Mouse (Mus musculus): ENCODE measurements around the gene Atxn1. TPM values are rescaled to one million over a fixed set of nuclear protein-coding genes. Genes with fewer than 3 reads are reported as not detected.

Gene Atxn1
- polyA plus RNA-seq, 1 experiment = 34.1 TPM

GRCm38 (mm10) chr13:45546946-45547345 is 417.9 kb downstream of the Atxn1 start:
- no peaks in the 10 kb centered on the region for H3K4me1 ChIP-seq (ENCODE audit: control insufficient read depth, insufficient read depth, low read length)
- TF ChIP-seq CTCF (IDR thresholded peaks at IDR 0.05; ENCODE audit: extremely low read depth, insufficient read depth, low read length) (no peak), POLR2A (IDR thresholded peaks at IDR 0.05; ENCODE audit: extremely low read depth, insufficient read depth, low read length) (no peak)
- H3K4me3 ChIP-seq (ENCODE audit: insufficient read depth, low read length) = no peak overlapping the region
- no peak overlapping the region for H3K27ac ChIP-seq (ENCODE audit: insufficient read depth, low read length)

- Histone ChIP-seq H3K4me1 (ENCODE audit: control insufficient read depth, insufficient read depth, low read length) (no peaks in the 10 kb centered on the region), H3K4me3 (ENCODE audit: insufficient read depth, low read length) (no peak overlapping the region)
- TF ChIP-seq CTCF (IDR thresholded peaks at IDR 0.05; ENCODE audit: extremely low read depth, insufficient read depth, low read length) = no peak
- TF ChIP-seq POLR2A (IDR thresholded peaks at IDR 0.05; ENCODE audit: extremely low read depth, insufficient read depth, low read length) = no peak
These were observed 418.8 kb downstream of the Atxn1 start for GRCm38 (mm10) chr13:45545974-45546373.

GRCm38 (mm10) chr13:45539205-45539568 is 425.6 kb downstream of the Atxn1 start:
- Histone ChIP-seq H3K27ac (ENCODE audit: insufficient read depth, low read length) (peak overlapping the region; percentile 11; the same call in 1 of the 2 replicates), H3K4me1 (ENCODE audit: control insufficient read depth, insufficient read depth, low read length) (peaks cover 6% of the 10 kb centered on the region), H3K4me3 (ENCODE audit: insufficient read depth, low read length) (peak overlapping the region; percentile 3)
- TF ChIP-seq CTCF (IDR thresholded peaks at IDR 0.05; ENCODE audit: extremely low read depth, insufficient read depth, low read length) = peak; percentile 83
- TF ChIP-seq POLR2A (IDR thresholded peaks at IDR 0.05; ENCODE audit: extremely low read depth, insufficient read depth, low read length) = no peak

More at GRCm38 (mm10) chr13:45545974-45546373, 418.8 kb downstream of the Atxn1 start:
- no peak overlapping the region for H3K27ac ChIP-seq (ENCODE audit: insufficient read depth, low read length)

GRCm38 (mm10) chr13:45538532-45539204 is 426.1 kb downstream of the Atxn1 start:
- Histone ChIP-seq H3K27ac (ENCODE audit: insufficient read depth, low read length) (peak overlapping the region; percentile 62), H3K4me3 (ENCODE audit: insufficient read depth, low read length) (peak overlapping the region; percentile 3), H3K4me1 (ENCODE audit: control insufficient read depth, insufficient read depth, low read length) (peaks cover 6% of the 10 kb centered on the region)
- TF ChIP-seq POLR2A (IDR thresholded peaks at IDR 0.05; ENCODE audit: extremely low read depth, insufficient read depth, low read length) (0 out of 2 replicates have a peak, but pooled peaks have one; percentile 9), CTCF (IDR thresholded peaks at IDR 0.05; ENCODE audit: extremely low read depth, insufficient read depth, low read length) (peak; percentile 96)

- TF ChIP-seq POLR2A (IDR thresholded peaks at IDR 0.05; ENCODE audit: extremely low read depth, insufficient read depth, low read length) = 0 out of 2 replicates have a peak, but pooled peaks have one; percentile 6
- TF ChIP-seq CTCF (IDR thresholded peaks at IDR 0.05; ENCODE audit: extremely low read depth, insufficient read depth, low read length) = no peak
- Histone ChIP-seq H3K4me1 (ENCODE audit: control insufficient read depth, insufficient read depth, low read length) (peaks cover 6% of the 10 kb centered on the region), H3K27ac (ENCODE audit: insufficient read depth, low read length) (peak overlapping the region; percentile 62), H3K4me3 (ENCODE audit: insufficient read depth, low read length) (no peak overlapping the region)
These were observed 426.7 kb downstream of the Atxn1 start for GRCm38 (mm10) chr13:45538091-45538490.

GRCm38 (mm10) chr13:45537110-45537509 is 427.7 kb downstream of the Atxn1 start:
- Histone ChIP-seq H3K4me3 (ENCODE audit: insufficient read depth, low read length) (no peak overlapping the region), H3K27ac (ENCODE audit: insufficient read depth, low read length) (no peak overlapping the region), H3K4me1 (ENCODE audit: control insufficient read depth, insufficient read depth, low read length) (peaks cover 6% of the 10 kb centered on the region)
- TF ChIP-seq POLR2A (IDR thresholded peaks at IDR 0.05; ENCODE audit: extremely low read depth, insufficient read depth, low read length) (no peak), CTCF (IDR thresholded peaks at IDR 0.05; ENCODE audit: extremely low read depth, insufficient read depth, low read length) (no peak)

GRCm38 (mm10) chr13:45535731-45536453 is 428.9 kb downstream of the Atxn1 start:
- Histone ChIP-seq H3K4me1 (ENCODE audit: control insufficient read depth, insufficient read depth, low read length) (peaks cover 9% of the 10 kb centered on the region), H3K27ac (ENCODE audit: insufficient read depth, low read length) (no peak overlapping the region), H3K4me3 (ENCODE audit: insufficient read depth, low read length) (no peak overlapping the region)
- TF ChIP-seq CTCF (IDR thresholded peaks at IDR 0.05; ENCODE audit: extremely low read depth, insufficient read depth, low read length) = no peak
- no peak for TF ChIP-seq POLR2A (IDR thresholded peaks at IDR 0.05; ENCODE audit: extremely low read depth, insufficient read depth, low read length)

GRCm38 (mm10) chr13:45530754-45531153 is 434.1 kb downstream of the Atxn1 start:
- Histone ChIP-seq H3K4me3 (ENCODE audit: insufficient read depth, low read length) (no peak overlapping the region), H3K27ac (ENCODE audit: insufficient read depth, low read length) (no peak overlapping the region), H3K4me1 (ENCODE audit: control insufficient read depth, insufficient read depth, low read length) (peaks cover 9% of the 10 kb centered on the region)
- TF ChIP-seq CTCF (IDR thresholded peaks at IDR 0.05; ENCODE audit: extremely low read depth, insufficient read depth, low read length) (no peak), POLR2A (IDR thresholded peaks at IDR 0.05; ENCODE audit: extremely low read depth, insufficient read depth, low read length) (no peak)

GRCm38 (mm10) chr13:45528787-45529186 is 436.0 kb downstream of the Atxn1 start:
- Histone ChIP-seq H3K4me3 (ENCODE audit: insufficient read depth, low read length) (no peak overlapping the region), H3K27ac (ENCODE audit: insufficient read depth, low read length) (no peak overlapping the region), H3K4me1 (ENCODE audit: control insufficient read depth, insufficient read depth, low read length) (peaks cover 9% of the 10 kb centered on the region)
- TF ChIP-seq CTCF (IDR thresholded peaks at IDR 0.05; ENCODE audit: extremely low read depth, insufficient read depth, low read length) = no peak
- no peak for TF ChIP-seq POLR2A (IDR thresholded peaks at IDR 0.05; ENCODE audit: extremely low read depth, insufficient read depth, low read length)

All from cortical plate, adult 2 months (tissue).